Mouse (Mus musculus) heart, adult 2 months (tissue): ENCODE data around the gene Slc24a3.

ENCODE experiments used
- CTCF ChIP-seq: fragments of 200-600 bp; IDR thresholded peaks from 2 replicates; pipeline ENCODE4 v1.8.1; 2022; ENCODE audit warnings: antibody characterized with exemption, mild to moderate bottlenecking, moderate library complexity
- EP300 ChIP-seq: fragments of 200-500 bp; IDR thresholded peaks from 2 replicates; pipeline ENCODE4 v1.6.1; 2011; ENCODE audit warnings: low read depth, low read length, control low read depth; ENCODE audit not compliant: insufficient read depth
- POLR2A ChIP-seq: fragments of 200-500 bp; IDR thresholded peaks from 2 replicates; pipeline ENCODE4 v1.6.1; 2011; ENCODE audit warnings: mild to moderate bottlenecking, low read depth, low read length, control low read depth; ENCODE audit not compliant: insufficient read depth

DNA sequence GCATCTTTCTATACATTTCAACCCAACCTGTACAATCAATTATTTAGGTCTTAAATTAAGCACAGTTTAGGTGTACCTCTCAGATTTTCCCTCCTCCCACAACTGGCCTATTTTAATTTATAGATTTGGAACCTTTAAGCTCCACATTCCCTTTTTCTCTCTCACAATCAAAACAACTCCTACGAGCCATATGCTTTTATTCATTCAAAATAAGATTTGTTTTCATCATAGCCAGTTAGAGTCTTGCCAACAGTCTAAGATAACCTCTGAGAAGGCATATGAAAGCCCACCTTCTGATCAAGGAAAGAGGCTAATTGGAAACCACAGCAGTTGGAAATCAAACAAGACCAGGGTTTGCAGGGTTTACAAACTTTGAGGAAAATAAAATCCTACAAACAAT lies 177.0 kb downstream of the Slc24a3 start:
- no peak for TF ChIP-seq CTCF
- TF ChIP-seq EP300 = no peak
- no peak for TF ChIP-seq POLR2A
